ENCODE assay signal across 8 mouse cellular contexts in the genomic region with DNA sequence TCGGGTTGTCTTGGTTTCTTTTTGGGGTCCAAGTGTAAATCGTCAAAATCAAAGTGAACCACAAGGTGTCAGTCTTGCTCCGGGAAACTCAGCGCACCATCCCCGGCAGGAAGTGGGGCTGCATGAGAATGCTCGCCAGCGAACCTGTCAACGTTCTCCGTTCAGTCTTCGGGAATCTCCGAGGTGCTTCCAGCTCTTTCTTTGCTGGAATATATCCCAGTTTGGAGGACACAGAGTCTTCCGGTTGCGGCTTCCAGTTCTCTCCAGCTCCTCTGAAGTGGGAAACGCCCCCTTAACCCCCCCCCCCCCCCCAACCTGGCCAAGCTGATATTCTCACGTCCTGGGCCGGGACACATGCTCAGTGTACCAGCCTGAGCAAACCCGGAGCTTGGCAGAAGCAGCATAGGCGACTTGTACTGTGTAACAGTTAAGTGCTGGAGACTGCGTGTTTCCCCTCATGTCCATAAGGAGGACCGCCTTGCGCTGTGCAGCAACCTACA. TPM values are rescaled to one million over a fixed set of nuclear protein-coding genes. Genes with fewer than 3 reads are reported as not detected.
DNase-seq lines count a peak whose midpoint lies in the region; ATAC-seq and TF ChIP-seq lines count a peak whose summit lies in the region.

No protein-coding gene starts in this region.

- 11% methylated on average over 21 of the region's 21 CpGs for WGBS in embryonic facial prominence, embryonic 13.5 days
- WGBS in heart, embryonic 11.5 days (ENCODE audit: insufficient replicate concordance) = 7% methylated on average over 21 of the region's 21 CpGs
- 9% methylated on average over 21 of the region's 21 CpGs for WGBS in kidney, embryonic 15.5 days
- 7% methylated on average over 21 of the region's 21 CpGs for WGBS in limb, embryonic 15.5 days
- 9% methylated on average over 21 of the region's 21 CpGs for WGBS in midbrain, postnatal 0 days

- peak; percentile 86 for DNase-seq in 3T3-L1 (ENCODE audit: low read depth, low spot score)
- DNase-seq in adrenal gland, postnatal 25 days = peak; percentile 68
- peak; percentile 90 for DNase-seq in midbrain, postnatal 0 days (ENCODE audit: low spot score)
- DNase-seq in splenic B cell, adult 2 months (ENCODE audit: low read depth, low spot score) = peak; percentile 78

- H3K27me3 ChIP-seq in embryonic facial prominence, embryonic 13.5 days = no peaks in the 10 kb centered on the region
- no peaks in the 10 kb centered on the region for H3K27me3 ChIP-seq in heart, embryonic 11.5 days (ENCODE audit: control insufficient read depth, insufficient read depth, low read length)
- H3K27me3 ChIP-seq in kidney, embryonic 15.5 days = no peaks in the 10 kb centered on the region
- H3K27me3 ChIP-seq in limb, embryonic 15.5 days = no peaks in the 10 kb centered on the region
- H3K27me3 ChIP-seq in midbrain, postnatal 0 days (ENCODE audit: insufficient read depth, low read length) = no peaks in the 10 kb centered on the region
- H3K27me3 ChIP-seq in splenic B cell, adult 2 months (ENCODE audit: control insufficient read depth, insufficient read depth, low read length, poor library complexity, severe bottlenecking) = no peaks in the 10 kb centered on the region

- ATAC-seq in embryonic facial prominence, embryonic 13.5 days (ENCODE audit: insufficient number of reproducible peaks, insufficient read depth, low FRiP score, low TSS enrichment, low read depth) = peak; percentile 72
- ATAC-seq in heart, embryonic 11.5 days (replicated peaks; ENCODE audit: insufficient number of reproducible peaks, low FRiP score, low TSS enrichment) = peak; percentile 75
- ATAC-seq in kidney, embryonic 15.5 days (replicated peaks; ENCODE audit: low FRiP score) = peak; percentile 81
- ATAC-seq in limb, embryonic 15.5 days (ENCODE audit: insufficient number of reproducible peaks, low FRiP score, low TSS enrichment, low read depth) = peak; percentile 59
- ATAC-seq in midbrain, postnatal 0 days (ENCODE audit: low FRiP score) = peak; percentile 83

- peak overlapping the region; percentile 36 for H3K4me3 ChIP-seq in embryonic facial prominence, embryonic 13.5 days
- H3K4me3 ChIP-seq in heart, embryonic 11.5 days (ENCODE audit: low read depth, low read length) = peak overlapping the region; percentile 39
- peak overlapping the region; percentile 42 for H3K4me3 ChIP-seq in kidney, embryonic 15.5 days (replicated peaks)
- H3K4me3 ChIP-seq in limb, embryonic 15.5 days = peak overlapping the region; percentile 37
- H3K4me3 ChIP-seq in midbrain, postnatal 0 days (ENCODE audit: low read depth, low read length) = peak overlapping the region; percentile 22

- peak overlapping the region; percentile 54; the same call in 1 of the 2 replicates for H3K9ac ChIP-seq in embryonic facial prominence, embryonic 13.5 days
- peak overlapping the region; percentile 65; the same call in 1 of the 2 replicates for H3K9ac ChIP-seq in heart, embryonic 11.5 days (ENCODE audit: low read depth, low read length)
- no peak overlapping the region for H3K9ac ChIP-seq in kidney, embryonic 15.5 days
- H3K9ac ChIP-seq in limb, embryonic 15.5 days = 0 out of 2 replicates have a peak overlapping the region, but pooled peaks have one; percentile 20
- H3K9ac ChIP-seq in midbrain, postnatal 0 days (replicated peaks; ENCODE audit: low read length, poor library complexity, severe bottlenecking) = no peak overlapping the region

- peak; percentile 91 for TF ChIP-seq CTCF in midbrain, postnatal 0 days (IDR thresholded peaks at IDR 0.05)

- H3K9me3 ChIP-seq in embryonic facial prominence, embryonic 13.5 days = no peaks in the 10 kb centered on the region
- no peaks in the 10 kb centered on the region for H3K9me3 ChIP-seq in heart, embryonic 11.5 days (replicated peaks; ENCODE audit: control insufficient read depth, low read length)
- no peaks in the 10 kb centered on the region for H3K9me3 ChIP-seq in kidney, embryonic 15.5 days (replicated peaks)
- no peaks in the 10 kb centered on the region for H3K9me3 ChIP-seq in limb, embryonic 15.5 days
- no peaks in the 10 kb centered on the region for H3K9me3 ChIP-seq in midbrain, postnatal 0 days (ENCODE audit: low read length)

- H3K27ac ChIP-seq in embryonic facial prominence, embryonic 13.5 days = no peak overlapping the region
- H3K27ac ChIP-seq in heart, embryonic 11.5 days (ENCODE audit: low read depth, low read length) = peak overlapping the region; percentile 32; the same call in 1 of the 2 replicates
- no peak overlapping the region for H3K27ac ChIP-seq in kidney, embryonic 15.5 days
- H3K27ac ChIP-seq in limb, embryonic 15.5 days = no peak overlapping the region
- no peak overlapping the region for H3K27ac ChIP-seq in midbrain, postnatal 0 days (ENCODE audit: low read depth, low read length)

- peaks cover 8% of the 10 kb centered on the region for H3K36me3 ChIP-seq in embryonic facial prominence, embryonic 13.5 days
- no peaks in the 10 kb centered on the region for H3K36me3 ChIP-seq in heart, embryonic 11.5 days (ENCODE audit: control insufficient read depth, insufficient read depth, low read length)
- peaks cover 11% of the 10 kb centered on the region; the same call in 1 of the 2 replicates for H3K36me3 ChIP-seq in kidney, embryonic 15.5 days
- peaks cover 13% of the 10 kb centered on the region for H3K36me3 ChIP-seq in limb, embryonic 15.5 days
- peaks cover 5% of the 10 kb centered on the region for H3K36me3 ChIP-seq in midbrain, postnatal 0 days (ENCODE audit: insufficient read depth, low read length)
- H3K36me3 ChIP-seq in splenic B cell, adult 2 months (ENCODE audit: control insufficient read depth, insufficient read depth, low read length, poor library complexity, severe bottlenecking) = 0 out of 2 replicates have a peak, but pooled peaks cover 1% of the 10 kb centered on the region

- peak overlapping the region; percentile 64 for H3K4me2 ChIP-seq in embryonic facial prominence, embryonic 13.5 days
- peak overlapping the region; percentile 72 for H3K4me2 ChIP-seq in heart, embryonic 11.5 days
- peak overlapping the region; percentile 73 for H3K4me2 ChIP-seq in kidney, embryonic 15.5 days
- H3K4me2 ChIP-seq in limb, embryonic 15.5 days = peak overlapping the region; percentile 59
- H3K4me2 ChIP-seq in midbrain, postnatal 0 days (ENCODE audit: low read depth, low read length, poor library complexity, severe bottlenecking) = peak overlapping the region; percentile 59

- H3K4me1 ChIP-seq in embryonic facial prominence, embryonic 13.5 days = peaks cover 4% of the 10 kb centered on the region; the same call in 1 of the 2 replicates
- 0 out of 2 replicates have a peak, but pooled peaks cover 3% of the 10 kb centered on the region for H3K4me1 ChIP-seq in heart, embryonic 11.5 days (ENCODE audit: control insufficient read depth, insufficient read depth, low read length)
- peaks cover 9% of the 10 kb centered on the region; the same call in 1 of the 2 replicates for H3K4me1 ChIP-seq in kidney, embryonic 15.5 days
- 0 out of 2 replicates have a peak, but pooled peaks cover 4% of the 10 kb centered on the region for H3K4me1 ChIP-seq in limb, embryonic 15.5 days
- peaks cover 2% of the 10 kb centered on the region; the same call in 1 of the 2 replicates for H3K4me1 ChIP-seq in midbrain, postnatal 0 days (ENCODE audit: insufficient read depth, low read length)

RNA-seq across cellular contexts. Expression of gene Togaram2, which starts 10.3 kb away (rescaled TPM):
- total RNA-seq in adrenal gland, postnatal 25 days (2021) = 0.09 TPM in 1 of 2 replicates, not detected in the other
- polyA plus RNA-seq in embryonic facial prominence, embryonic 13.5 days (2015; fragmentation: Nextera tagmentation; extraction: Ambion mirVana) = 0.12 and 0.41 TPM in 2 replicates
- 1.9 and 3.1 TPM in 2 replicates for polyA plus RNA-seq in heart, embryonic 11.5 days (2014; fragmentation: Nextera tagmentation; extraction: Ambion mirVana)
- 0.18 and 0.32 TPM in 2 replicates for polyA plus RNA-seq in kidney, embryonic 15.5 days (2015; fragmentation: Nextera tagmentation; extraction: Ambion mirVana)
- 0.29 and 0.50 TPM in 2 replicates for polyA plus RNA-seq in limb, embryonic 15.5 days (2015; fragmentation: Nextera tagmentation; extraction: Ambion mirVana)
- total RNA-seq in midbrain, postnatal 0 days (2014; rRNA removed) = 4.5 and 5.0 TPM in 2 replicates
- 1.2 and 1.7 TPM in 2 replicates for polyA plus RNA-seq in midbrain, postnatal 0 days (2015; fragmentation: Nextera tagmentation; extraction: Ambion mirVana)

RNA-seq across cellular contexts. Expression of gene Wdr43, which starts 47.1 kb away (rescaled TPM):
- total RNA-seq in adrenal gland, postnatal 25 days (2021) = 45.4 and 46.7 TPM in 2 replicates
- 77.3 and 77.4 TPM in 2 replicates for polyA plus RNA-seq in embryonic facial prominence, embryonic 13.5 days (2015; fragmentation: Nextera tagmentation; extraction: Ambion mirVana)
- 54.4 and 60.0 TPM in 2 replicates for polyA plus RNA-seq in heart, embryonic 11.5 days (2014; fragmentation: Nextera tagmentation; extraction: Ambion mirVana)
- 83.3 and 84.2 TPM in 2 replicates for polyA plus RNA-seq in kidney, embryonic 15.5 days (2015; fragmentation: Nextera tagmentation; extraction: Ambion mirVana)
- polyA plus RNA-seq in limb, embryonic 15.5 days (2015; fragmentation: Nextera tagmentation; extraction: Ambion mirVana) = 68.8 and 70.1 TPM in 2 replicates
- total RNA-seq in midbrain, postnatal 0 days (2014; rRNA removed) = 50.9 and 87.3 TPM in 2 replicates
- 34.3 and 36.5 TPM in 2 replicates for polyA plus RNA-seq in midbrain, postnatal 0 days (2015; fragmentation: Nextera tagmentation; extraction: Ambion mirVana)

Comparison
In these comparisons a context has a peak if more than half of its experiments do, and no peak if none do; other contexts are left out.
1. H3K9ac ChIP-seq: peak in embryonic facial prominence, embryonic 13.5 days (single experiment), heart, embryonic 11.5 days (single experiment) and limb, embryonic 15.5 days (single experiment); none in kidney, embryonic 15.5 days (single experiment) and midbrain, postnatal 0 days (single experiment).
2. Peak in every context shown above with its lines, with median percentiles within 50 percentile points of each other: DNase-seq, ATAC-seq, H3K4me2 ChIP-seq and H3K4me3 ChIP-seq.